Mouse (Mus musculus): Measurements from ENCODE around the gene Eln. TPM values are rescaled to one million over a fixed set of nuclear protein-coding genes. Genes with fewer than 3 reads are reported as not detected.
A peak's percentile ranks its signal among the peaks of the same experiment; 100 is the strongest.

Gene Eln
- polyA plus RNA-seq, 1 experiment from 2014 or later: 2.2 TPM

- no peak overlapping the region for H3K9ac ChIP-seq (ENCODE audit: low read length)
- no peaks in the 10 kb centered on the region for H3K9me3 ChIP-seq (ENCODE audit: control insufficient read depth, low read length)
- no peaks in the 10 kb centered on the region for H3K36me3 ChIP-seq (ENCODE audit: control insufficient read depth, insufficient read depth, low read length)
- 87% methylated on average over 6 of the region's 6 CpGs for WGBS
- peaks cover 2% of the 10 kb centered on the region; the same call in 1 of the 2 replicates for H3K4me1 ChIP-seq (replicated peaks; ENCODE audit: control insufficient read depth, insufficient read depth, low read length)
- H3K4me2 ChIP-seq (ENCODE audit: low read depth, low read length, severe bottlenecking): no peak overlapping the region
- H3K4me3 ChIP-seq (ENCODE audit: low read depth, low read length): no peak overlapping the region
- no peak for ATAC-seq (replicated peaks; ENCODE audit: low FRiP score)
- DNase-seq (ENCODE audit: low spot score): no peak
- no peak overlapping the region for H3K27ac ChIP-seq (ENCODE audit: low read depth, low read length)
- H3K27me3 ChIP-seq (ENCODE audit: control insufficient read depth, insufficient read depth, low read length): no peaks in the 10 kb centered on the region
Measured at GRCm38 (mm10) chr5:134686541-134686940, 60.6 kb downstream of the Eln start.

- H3K27me3 ChIP-seq (ENCODE audit: control insufficient read depth, insufficient read depth, low read length): no peaks in the 10 kb centered on the region
- DNase-seq (ENCODE audit: low spot score): no peak
- H3K4me3 ChIP-seq (ENCODE audit: low read depth, low read length): no peak overlapping the region
- peaks cover 2% of the 10 kb centered on the region; the same call in 1 of the 2 replicates for H3K4me1 ChIP-seq (replicated peaks; ENCODE audit: control insufficient read depth, insufficient read depth, low read length)
- H3K27ac ChIP-seq (ENCODE audit: low read depth, low read length): no peak overlapping the region
- no peak for ATAC-seq (replicated peaks; ENCODE audit: low FRiP score)
- no peak overlapping the region for H3K9ac ChIP-seq (ENCODE audit: low read length)
- H3K9me3 ChIP-seq (ENCODE audit: control insufficient read depth, low read length): no peaks in the 10 kb centered on the region
- WGBS: 74% methylated on average over 2 of the region's 2 CpGs
- H3K4me2 ChIP-seq (ENCODE audit: low read depth, low read length, severe bottlenecking): no peak overlapping the region
- no peaks in the 10 kb centered on the region for H3K36me3 ChIP-seq (ENCODE audit: control insufficient read depth, insufficient read depth, low read length)
Measured at GRCm38 (mm10) chr5:134684398-134684797, 62.7 kb downstream of the Eln start.

GRCm38 (mm10) chr5:134683813-134684212 is 63.3 kb downstream of the Eln start:
- Histone ChIP-seq H3K9me3 (ENCODE audit: control insufficient read depth, low read length) (no peaks in the 10 kb centered on the region), H3K27ac (ENCODE audit: low read depth, low read length) (no peak overlapping the region), H3K27me3 (ENCODE audit: control insufficient read depth, insufficient read depth, low read length) (no peaks in the 10 kb centered on the region), H3K9ac (ENCODE audit: low read length) (no peak overlapping the region), H3K4me2 (ENCODE audit: low read depth, low read length, severe bottlenecking) (no peak overlapping the region), H3K4me3 (ENCODE audit: low read depth, low read length) (no peak overlapping the region), H3K4me1 (replicated peaks; ENCODE audit: control insufficient read depth, insufficient read depth, low read length) (peaks cover 2% of the 10 kb centered on the region; the same call in 1 of the 2 replicates), H3K36me3 (ENCODE audit: control insufficient read depth, insufficient read depth, low read length) (no peaks in the 10 kb centered on the region)
- DNase-seq (ENCODE audit: low spot score): no peak
- WGBS: 69% methylated on average over 2 of the region's 2 CpGs
- ATAC-seq (replicated peaks; ENCODE audit: low FRiP score): no peak

GRCm38 (mm10) chr5:134680238-134680637 is 66.9 kb downstream of the Eln start:
- H3K36me3 ChIP-seq (ENCODE audit: control insufficient read depth, insufficient read depth, low read length): no peaks in the 10 kb centered on the region

GRCm38 (mm10) chr5:134678827-134679546 is 68.1 kb downstream of the Eln start:
- 68% methylated on average over 8 of the region's 8 CpGs for WGBS
- no peak for ATAC-seq (replicated peaks; ENCODE audit: low FRiP score)
- Histone ChIP-seq H3K9ac (ENCODE audit: low read length) (no peak overlapping the region), H3K4me1 (replicated peaks; ENCODE audit: control insufficient read depth, insufficient read depth, low read length) (peaks cover 18% of the 10 kb centered on the region), H3K9me3 (ENCODE audit: control insufficient read depth, low read length) (no peaks in the 10 kb centered on the region), H3K27me3 (ENCODE audit: control insufficient read depth, insufficient read depth, low read length) (no peaks in the 10 kb centered on the region), H3K36me3 (ENCODE audit: control insufficient read depth, insufficient read depth, low read length) (no peaks in the 10 kb centered on the region), H3K27ac (ENCODE audit: low read depth, low read length) (no peak overlapping the region), H3K4me3 (ENCODE audit: low read depth, low read length) (no peak overlapping the region), H3K4me2 (ENCODE audit: low read depth, low read length, severe bottlenecking) (no peak overlapping the region)
- DNase-seq (ENCODE audit: low spot score): no peak

More at GRCm38 (mm10) chr5:134680238-134680637, 66.9 kb downstream of the Eln start:
- H3K27me3 ChIP-seq (ENCODE audit: control insufficient read depth, insufficient read depth, low read length): no peaks in the 10 kb centered on the region
- H3K4me2 ChIP-seq (ENCODE audit: low read depth, low read length, severe bottlenecking): no peak overlapping the region
- no peak overlapping the region for H3K9ac ChIP-seq (ENCODE audit: low read length)
- no peak overlapping the region for H3K4me3 ChIP-seq (ENCODE audit: low read depth, low read length)
- no peaks in the 10 kb centered on the region for H3K9me3 ChIP-seq (ENCODE audit: control insufficient read depth, low read length)
- ATAC-seq (replicated peaks; ENCODE audit: low FRiP score) (no peak), DNase-seq (ENCODE audit: low spot score) (no peak)
- no peak overlapping the region for H3K27ac ChIP-seq (ENCODE audit: low read depth, low read length)
- 91% methylated on average over 12 of the region's 12 CpGs for WGBS
- H3K4me1 ChIP-seq (replicated peaks; ENCODE audit: control insufficient read depth, insufficient read depth, low read length): peaks cover 16% of the 10 kb centered on the region

DNA sequence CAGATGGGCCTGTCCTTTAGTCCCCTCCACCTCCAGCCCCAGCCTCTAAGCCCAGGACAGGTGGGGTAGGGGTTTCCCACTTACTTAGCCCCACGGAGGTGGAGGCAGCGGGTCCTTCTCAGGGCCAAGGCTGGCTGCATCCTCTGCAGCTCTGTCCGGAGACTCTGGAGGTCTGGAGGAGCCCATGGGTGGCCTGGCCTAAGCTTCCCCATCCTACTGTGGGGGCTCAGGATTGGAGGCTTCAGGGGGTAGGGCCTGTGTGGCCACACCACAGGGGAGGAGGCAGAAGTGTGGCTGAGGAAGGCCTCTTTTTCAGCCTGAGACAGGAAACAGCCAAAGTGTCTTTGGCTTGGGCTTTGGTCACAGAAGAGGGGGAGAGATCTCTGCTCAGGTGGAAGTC is 69.1 kb downstream of the Eln start:
- no peak for ATAC-seq (replicated peaks; ENCODE audit: low FRiP score)
- H3K4me2 ChIP-seq (ENCODE audit: low read depth, low read length, severe bottlenecking): no peak overlapping the region
- H3K27ac ChIP-seq (ENCODE audit: low read depth, low read length): no peak overlapping the region
- H3K36me3 ChIP-seq (ENCODE audit: control insufficient read depth, insufficient read depth, low read length): no peaks in the 10 kb centered on the region
- 68% methylated on average over 3 of the region's 3 CpGs for WGBS
- H3K4me3 ChIP-seq (ENCODE audit: low read depth, low read length): no peak overlapping the region
- H3K9me3 ChIP-seq (ENCODE audit: control insufficient read depth, low read length): no peaks in the 10 kb centered on the region
- H3K27me3 ChIP-seq (ENCODE audit: control insufficient read depth, insufficient read depth, low read length): no peaks in the 10 kb centered on the region
- no peak for DNase-seq (ENCODE audit: low spot score)
- peaks cover 18% of the 10 kb centered on the region for H3K4me1 ChIP-seq (replicated peaks; ENCODE audit: control insufficient read depth, insufficient read depth, low read length)
- no peak overlapping the region for H3K9ac ChIP-seq (ENCODE audit: low read length)

DNA sequence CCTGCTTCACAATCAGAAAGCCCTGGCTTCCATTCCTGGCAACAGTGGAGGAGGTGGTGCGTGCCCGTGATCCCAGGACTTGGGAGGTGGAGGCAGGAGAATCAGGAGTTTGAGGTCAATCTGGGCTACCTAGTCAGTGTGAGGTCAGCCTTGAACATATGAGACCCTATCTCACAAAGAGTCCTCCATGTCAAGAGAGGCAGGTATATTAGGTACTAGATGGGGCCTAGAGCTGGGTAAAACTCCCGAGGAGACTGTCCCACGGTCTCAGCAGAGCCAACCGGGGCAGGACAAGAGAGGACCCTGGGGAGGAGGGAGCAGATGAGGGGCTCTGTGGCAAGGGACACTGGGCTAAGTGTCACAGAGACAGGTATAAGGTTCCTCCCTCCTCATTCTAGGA is 69.6 kb downstream of the Eln start:
- H3K9me3 ChIP-seq (ENCODE audit: control insufficient read depth, low read length): no peaks in the 10 kb centered on the region
- no peak overlapping the region for H3K9ac ChIP-seq (ENCODE audit: low read length)
- DNase-seq (ENCODE audit: low spot score) (no peak), ATAC-seq (replicated peaks; ENCODE audit: low FRiP score) (no peak)
- H3K27me3 ChIP-seq (ENCODE audit: control insufficient read depth, insufficient read depth, low read length): no peaks in the 10 kb centered on the region
- H3K27ac ChIP-seq (ENCODE audit: low read depth, low read length): no peak overlapping the region
- 88% methylated on average over 5 of the region's 5 CpGs for WGBS
- peaks cover 18% of the 10 kb centered on the region for H3K4me1 ChIP-seq (replicated peaks; ENCODE audit: control insufficient read depth, insufficient read depth, low read length)
- H3K4me2 ChIP-seq (ENCODE audit: low read depth, low read length, severe bottlenecking): no peak overlapping the region
- H3K4me3 ChIP-seq (ENCODE audit: low read depth, low read length): no peak overlapping the region
- H3K36me3 ChIP-seq (ENCODE audit: control insufficient read depth, insufficient read depth, low read length): no peaks in the 10 kb centered on the region

DNA sequence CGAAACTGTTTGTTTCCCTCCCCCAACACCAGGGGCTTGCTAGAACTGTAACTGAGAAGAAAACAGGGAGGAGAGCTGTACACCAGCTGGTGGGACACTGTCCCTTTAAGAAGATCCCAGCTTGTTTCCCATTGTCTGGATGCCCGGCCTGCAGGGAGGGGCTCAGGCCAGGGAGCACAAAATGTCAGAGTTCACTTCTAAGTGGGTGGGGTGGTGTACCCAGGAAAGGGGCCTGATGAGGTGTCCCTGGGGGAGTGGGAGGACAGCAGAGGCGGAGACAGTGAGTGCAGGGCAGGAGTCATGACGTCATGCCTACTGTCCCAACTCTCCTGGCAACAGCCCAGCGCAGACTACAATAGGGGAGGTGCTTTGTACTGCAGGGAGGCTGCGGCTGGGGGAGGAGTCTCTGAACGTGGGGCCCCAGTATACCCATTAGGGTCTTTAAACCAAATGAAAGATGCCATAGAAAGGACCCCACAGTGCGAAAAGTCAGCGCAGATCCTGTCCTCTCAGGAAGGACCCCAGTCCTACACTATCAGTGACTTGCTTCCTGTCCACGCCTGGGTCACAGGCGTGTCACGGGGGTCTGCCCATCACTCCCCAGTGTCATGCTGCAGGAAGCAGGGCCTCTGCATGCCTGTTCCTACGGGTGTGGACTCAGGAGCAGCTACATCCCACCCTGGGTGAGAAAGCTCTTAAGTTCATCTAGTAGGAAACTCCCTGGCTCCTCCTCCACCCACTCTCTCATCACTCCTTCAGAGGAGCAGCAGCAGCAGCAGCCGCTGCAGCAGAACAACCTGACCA is 71.0 kb downstream of the Eln start:
- H3K4me2 ChIP-seq (ENCODE audit: low read depth, low read length, severe bottlenecking): peak overlapping the region; percentile 59
- no peaks in the 10 kb centered on the region for H3K36me3 ChIP-seq (ENCODE audit: control insufficient read depth, insufficient read depth, low read length)
- peak; percentile 93 for ATAC-seq (replicated peaks; ENCODE audit: low FRiP score)
- no peaks in the 10 kb centered on the region for H3K9me3 ChIP-seq (ENCODE audit: control insufficient read depth, low read length)
- H3K4me1 ChIP-seq (replicated peaks; ENCODE audit: control insufficient read depth, insufficient read depth, low read length): peaks cover 18% of the 10 kb centered on the region
- peak; percentile 87 for DNase-seq (ENCODE audit: low spot score)
- no peaks in the 10 kb centered on the region for H3K27me3 ChIP-seq (ENCODE audit: control insufficient read depth, insufficient read depth, low read length)
- WGBS: 4% methylated on average over 14 of the region's 14 CpGs
- H3K4me3 ChIP-seq (ENCODE audit: low read depth, low read length): peak overlapping the region; percentile 24
- H3K9ac ChIP-seq (ENCODE audit: low read length): peak overlapping the region; percentile 69
- H3K27ac ChIP-seq (ENCODE audit: low read depth, low read length): peak overlapping the region; percentile 60
